Mouse (Mus musculus): Measurements from ENCODE around the gene Qrich2.
A peak's percentile ranks its signal among the peaks of the same experiment; 100 is the strongest.
"Not testable (repeated sequence)": the region's sequence is repeated elsewhere in the genome, so short reads cannot be mapped to it uniquely, and the experiment has no call there.

Gene Qrich2

GRCm38 (mm10) chr11:116466141-116466540 is at the start of gene Qrich2:
TSS of gene Qrich2 (minus strand) at chr11:116466241.
- no peak for DNase-seq (ENCODE audit: extremely low read depth, insufficient read length, low spot score)

DNA sequence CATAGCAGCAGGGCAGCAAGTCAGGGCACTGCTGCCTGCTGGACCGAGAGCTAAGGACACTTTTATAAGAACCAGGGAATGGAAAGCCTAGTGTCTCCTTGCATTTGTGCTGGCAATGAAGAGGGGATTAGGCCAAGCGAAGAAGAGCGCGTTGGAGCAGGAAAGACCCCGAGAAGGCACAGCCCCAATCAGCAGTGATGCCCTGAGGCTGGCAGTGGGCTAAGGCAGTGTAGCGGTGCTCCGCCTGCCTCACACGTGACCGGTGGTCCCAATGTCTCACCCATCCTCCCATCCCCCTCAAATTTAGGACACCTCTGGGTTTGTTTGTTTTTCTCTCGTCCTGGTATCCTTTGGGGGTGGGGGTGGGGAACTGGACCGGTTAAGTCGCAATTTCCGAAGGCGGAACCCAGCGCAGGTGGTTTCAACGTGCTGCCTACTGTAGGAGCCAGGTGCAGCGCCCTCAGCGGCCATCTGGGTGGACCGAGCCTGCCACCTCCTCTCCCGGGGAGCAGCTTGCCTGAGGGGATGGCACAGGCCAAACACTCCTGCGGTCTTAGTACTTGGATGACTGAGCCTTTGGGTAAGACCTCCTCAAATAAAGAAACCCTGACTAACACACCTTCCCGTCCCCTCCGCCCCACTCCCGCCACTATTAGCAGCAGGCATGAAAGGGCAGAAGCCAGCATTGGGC is 49.4 kb upstream of the Qrich2 start:
- no peak for DNase-seq (ENCODE audit: extremely low read depth, insufficient read length, low spot score)

GRCm38 (mm10) chr11:116513531-116514038 is 47.5 kb upstream of the Qrich2 start:
- no peak for DNase-seq (ENCODE audit: extremely low read depth, insufficient read length, low spot score)

DNA sequence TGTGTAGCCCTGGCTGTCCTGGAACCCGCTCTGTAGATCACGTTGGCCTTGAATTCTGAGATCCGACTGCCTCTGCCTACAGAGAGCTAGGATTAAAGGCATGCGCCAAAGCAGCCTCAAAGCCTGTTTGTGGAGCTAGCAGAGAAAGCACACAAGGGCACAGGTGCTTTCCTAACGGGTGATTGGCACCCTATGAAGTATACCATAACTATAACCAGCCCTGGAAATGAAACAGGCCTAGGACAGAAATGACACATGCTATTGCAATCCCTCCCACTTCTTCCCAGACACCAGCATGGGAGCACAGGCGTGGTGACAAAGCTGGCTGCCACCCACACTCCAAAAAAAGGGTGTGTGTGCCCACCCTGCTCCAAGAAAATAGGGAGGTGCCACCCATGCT is 46.9 kb upstream of the Qrich2 start:
- no peak for DNase-seq (ENCODE audit: extremely low read depth, insufficient read length, low spot score)

DNA sequence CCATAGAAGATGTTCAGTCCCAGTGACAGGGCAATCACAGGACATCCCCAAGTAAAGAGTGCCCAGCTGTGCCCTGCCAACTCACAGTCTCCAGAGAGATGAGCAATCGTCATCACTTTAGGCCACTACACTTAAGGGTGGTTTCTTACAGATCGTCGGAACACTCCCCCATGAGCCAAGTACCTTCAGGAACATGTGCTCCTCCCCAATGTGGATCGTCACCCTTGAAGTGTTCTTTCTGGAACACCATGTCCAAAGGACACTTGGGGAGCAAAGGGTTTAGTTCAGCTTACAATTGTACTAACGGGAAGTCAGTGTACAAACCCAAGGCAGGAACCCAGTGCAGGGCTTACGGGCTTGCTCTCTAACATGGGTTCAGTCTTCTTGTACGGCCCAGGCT is 46.1 kb upstream of the Qrich2 start:
- no peak for DNase-seq (ENCODE audit: extremely low read depth, insufficient read length, low spot score)

- DNase-seq (ENCODE audit: extremely low read depth, insufficient read length, low spot score) = no peak
These were observed 45.3 kb upstream of the Qrich2 start for GRCm38 (mm10) chr11:116511301-116511868.

GRCm38 (mm10) chr11:116508689-116509088 is 42.6 kb upstream of the Qrich2 start:
- no peak for DNase-seq (ENCODE audit: extremely low read depth, insufficient read length, low spot score)

GRCm38 (mm10) chr11:116506151-116506875 is 40.3 kb upstream of the Qrich2 start:
- no peak for DNase-seq (ENCODE audit: extremely low read depth, insufficient read length, low spot score)

DNA sequence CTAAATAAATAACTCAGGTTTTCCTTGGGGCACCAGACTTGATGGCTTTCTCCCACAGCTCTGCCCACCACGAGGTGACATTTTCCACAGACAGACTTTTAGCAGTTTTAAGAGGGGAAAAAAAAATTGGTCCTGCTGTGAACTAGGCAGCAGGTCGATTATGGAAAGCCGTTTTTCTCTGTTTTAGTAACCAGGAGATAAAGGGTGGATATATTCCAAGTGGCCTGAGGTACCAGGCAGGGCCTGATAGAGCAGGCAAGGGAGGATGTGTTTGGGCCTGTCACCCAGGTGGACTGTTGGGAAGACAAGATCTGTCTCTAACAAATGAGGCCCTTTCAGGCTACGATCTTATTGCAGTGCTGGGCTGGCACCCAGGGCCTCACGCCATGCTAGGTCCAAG is 39.5 kb upstream of the Qrich2 start:
- DNase-seq (ENCODE audit: extremely low read depth, insufficient read length, low spot score) = no peak

GRCm38 (mm10) chr11:116504516-116504915 is 38.5 kb upstream of the Qrich2 start:
- DNase-seq (ENCODE audit: extremely low read depth, insufficient read length, low spot score) = no peak

- peak; percentile 65 for DNase-seq (ENCODE audit: extremely low read depth, insufficient read length, low spot score)
These were observed 35.1 kb upstream of the Qrich2 start for GRCm38 (mm10) chr11:116501005-116501746.

- DNase-seq (ENCODE audit: extremely low read depth, insufficient read length, low spot score) = no peak
These were observed 33.0 kb upstream of the Qrich2 start for GRCm38 (mm10) chr11:116499018-116499417.

GRCm38 (mm10) chr11:116498596-116498995 is 32.6 kb upstream of the Qrich2 start:
- no peak for DNase-seq (ENCODE audit: extremely low read depth, insufficient read length, low spot score)

GRCm38 (mm10) chr11:116497313-116497712 is 31.3 kb upstream of the Qrich2 start:
- DNase-seq (ENCODE audit: extremely low read depth, insufficient read length, low spot score) = no peak

DNA sequence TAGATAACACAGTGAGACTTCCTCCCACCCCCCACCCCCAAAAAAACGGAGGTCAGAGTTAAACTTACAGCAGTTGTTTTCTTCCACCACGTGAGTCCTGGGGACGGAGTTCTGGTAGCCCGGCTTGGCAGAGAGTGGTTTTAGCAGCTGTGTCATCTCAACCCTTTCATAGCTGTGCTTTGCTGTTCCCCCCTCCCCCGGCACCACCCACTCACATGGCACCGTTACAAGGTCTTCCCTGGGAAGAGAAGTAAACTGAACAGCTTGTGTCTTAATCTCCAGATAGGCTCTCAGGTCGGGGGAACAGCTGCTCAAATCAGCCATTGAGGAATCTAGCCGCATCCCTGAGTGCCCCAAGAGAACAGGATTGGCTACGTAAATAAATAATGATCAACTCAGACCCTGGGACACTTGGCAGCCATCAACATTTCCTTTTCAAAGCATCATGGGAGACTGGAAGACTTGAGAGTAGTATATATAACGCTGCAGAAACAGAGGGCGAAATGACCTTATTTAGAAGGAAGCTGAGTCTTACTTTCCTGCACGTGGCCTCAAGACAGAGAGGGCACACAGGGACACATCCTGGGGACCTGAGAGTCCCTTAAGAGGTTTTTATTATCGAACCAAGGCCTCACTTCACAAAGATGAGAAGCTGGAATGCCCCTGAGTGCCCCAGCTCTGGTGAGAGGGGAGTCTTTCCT is 28.6 kb upstream of the Qrich2 start:
- DNase-seq (ENCODE audit: extremely low read depth, insufficient read length, low spot score) = no peak

DNA sequence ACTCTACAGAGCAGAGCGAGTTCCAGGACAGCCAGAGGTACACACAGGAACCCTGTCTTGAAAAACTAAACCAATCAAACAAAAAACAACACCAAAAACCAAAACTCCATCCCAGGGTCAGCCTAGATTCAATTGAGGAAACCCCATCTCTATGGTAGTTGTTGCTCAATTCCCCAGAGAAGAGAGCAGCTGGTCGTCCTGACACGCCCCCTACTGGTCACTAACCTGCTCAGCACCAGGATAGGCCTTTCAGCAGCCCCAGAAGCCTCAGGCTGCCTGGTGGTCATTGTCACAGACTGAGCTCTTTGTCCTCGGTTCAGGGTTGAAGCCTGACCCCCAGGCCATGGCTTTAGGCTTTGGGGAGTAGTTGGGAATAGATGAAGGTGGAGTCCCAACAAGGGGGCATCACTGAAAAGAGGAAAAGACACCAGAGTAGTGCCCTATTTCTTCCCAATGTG is 27.8 kb upstream of the Qrich2 start, which contains the start of gene Prpsap1:
Gene Prpsap1 (minus strand): TSS at position 408 of the 458 bp plus-strand sequence.
- DNase-seq (ENCODE audit: extremely low read depth, insufficient read length, low spot score) = no peak

GRCm38 (mm10) chr11:116493191-116493590 is 27.1 kb upstream of the Qrich2 start:
- DNase-seq (ENCODE audit: extremely low read depth, insufficient read length, low spot score) = no peak

DNA sequence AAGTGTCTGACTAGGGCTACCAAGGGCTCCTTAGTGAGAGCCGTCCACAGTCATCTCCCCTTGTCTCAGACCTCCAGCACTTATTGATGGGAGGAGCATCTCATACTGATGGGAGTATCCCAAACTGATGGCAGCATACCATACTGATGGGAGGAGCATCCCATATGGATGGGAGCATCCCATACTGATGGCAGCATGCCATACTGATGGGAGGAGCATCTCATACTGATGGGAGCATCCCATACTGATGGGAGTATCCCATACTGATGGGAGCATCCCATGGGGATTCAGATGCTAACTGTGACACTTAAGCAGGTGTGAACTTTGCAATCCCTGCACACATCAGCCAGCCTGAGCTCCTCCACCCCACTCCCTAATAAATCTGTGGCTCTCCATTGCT is 26.5 kb upstream of the Qrich2 start:
- not testable (repeated sequence) for DNase-seq (ENCODE audit: extremely low read depth, insufficient read length, low spot score)

- no peak for DNase-seq (ENCODE audit: extremely low read depth, insufficient read length, low spot score)
These were observed 25.3 kb upstream of the Qrich2 start for GRCm38 (mm10) chr11:116491338-116491737.
